ENCODE assay signal across 14 mouse cellular contexts in genomic region chr1:55887386-55887785, GRCm38 (mm10).
A peak's percentile ranks its signal among the peaks of the same experiment; 100 is the strongest.
DNase-seq lines count a peak whose midpoint lies in the region; ATAC-seq and TF ChIP-seq lines count a peak whose summit lies in the region.
"Had no signal": no experiment of that assay in that cellular context is flagged by ENCODE, and none has a peak within 500 bp of the region (broad histone marks: within the 10 kb centered on the region; RNA-seq: fewer than 3 reads in every experiment).

No protein-coding gene starts in this region.

- no peak for TF ChIP-seq CTCF in layer of hippocampus, adult 2 months (conservative IDR thresholded peaks at IDR 0.05)

- no peak overlapping the region for H3K4me3 ChIP-seq in kidney, embryonic 15.5 days (replicated peaks)
- H3K4me3 ChIP-seq in layer of hippocampus, adult 2 months, result no peak overlapping the region
- H3K4me3 ChIP-seq: liver, embryonic 13.5 days; midbrain, embryonic 10.5 days had no signal

- peak; percentile 73 for ATAC-seq in kidney, embryonic 15.5 days (replicated peaks; ENCODE audit: low FRiP score)
- ATAC-seq: lung, postnatal 0 days had no signal

- H3K9me3 ChIP-seq in kidney, embryonic 15.5 days (replicated peaks), result no peaks in the 10 kb centered on the region
- H3K9me3 ChIP-seq: liver, embryonic 13.5 days; midbrain, embryonic 10.5 days had no signal

- H3K27me3 ChIP-seq in kidney, embryonic 15.5 days, result peaks cover 41% of the 10 kb centered on the region
- H3K27me3 ChIP-seq: liver, embryonic 13.5 days had no signal

- no peak overlapping the region for H3K27ac ChIP-seq in kidney, embryonic 15.5 days
- no peak overlapping the region for H3K27ac ChIP-seq in layer of hippocampus, adult 2 months
- H3K27ac ChIP-seq: liver, embryonic 13.5 days; midbrain, embryonic 10.5 days had no signal

- 28% methylated on average over 7 of the region's 7 CpGs for WGBS in kidney, embryonic 15.5 days

- H3K4me1 ChIP-seq in kidney, embryonic 15.5 days, result peaks cover 6% of the 10 kb centered on the region; the same call in 1 of the 2 replicates
- H3K4me1 ChIP-seq: liver, embryonic 13.5 days had no signal

- no peak overlapping the region for H3K9ac ChIP-seq in kidney, embryonic 15.5 days
- H3K9ac ChIP-seq: liver, embryonic 13.5 days had no signal

- no peak overlapping the region for H3K4me2 ChIP-seq in kidney, embryonic 15.5 days
- H3K4me2 ChIP-seq: liver, embryonic 13.5 days had no signal

- peak; percentile 39 for DNase-seq in embryo, embryonic 10 days (ENCODE audit: low spot score)
- DNase-seq in embryo, embryonic 9.5 days (ENCODE audit: extremely low spot score), result no peak
- DNase-seq in retina, postnatal 1 day, result peak; percentile 16
- no peak for DNase-seq in retina, embryonic 14.5 days (ENCODE audit: low spot score)
- DNase-seq in yolk sac, embryonic 10.5 days (ENCODE audit: low spot score), result peak; percentile 40
- no peak for DNase-seq in frontal cortex, postnatal 14 days (ENCODE audit: low spot score in 2 of 2)
- no peak for DNase-seq in layer of hippocampus, adult 2 months (ENCODE audit: low spot score in 2 of 2)
- DNase-seq: adrenal gland, postnatal 36 days; cerebellum, adult 9-11 months; liver, embryonic 13.5 days; thymus, postnatal 4 days had no signal

- no peaks in the 10 kb centered on the region for H3K36me3 ChIP-seq in kidney, embryonic 15.5 days
- H3K36me3 ChIP-seq: liver, embryonic 13.5 days; midbrain, embryonic 10.5 days had no signal

Comparison
In these comparisons a context has a peak if more than half of its experiments do, and no peak if none do; other contexts are left out.
1. DNase-seq: peak in embryo, embryonic 10 days (single experiment), retina, postnatal 1 day (single experiment) and yolk sac, embryonic 10.5 days (single experiment); none in embryo, embryonic 9.5 days (single experiment), retina, embryonic 14.5 days (single experiment), frontal cortex, postnatal 14 days (0 of 2) and layer of hippocampus, adult 2 months (0 of 2).